Comparison of ENCODE assay signal across 10 mouse cellular contexts in the genomic region with DNA sequence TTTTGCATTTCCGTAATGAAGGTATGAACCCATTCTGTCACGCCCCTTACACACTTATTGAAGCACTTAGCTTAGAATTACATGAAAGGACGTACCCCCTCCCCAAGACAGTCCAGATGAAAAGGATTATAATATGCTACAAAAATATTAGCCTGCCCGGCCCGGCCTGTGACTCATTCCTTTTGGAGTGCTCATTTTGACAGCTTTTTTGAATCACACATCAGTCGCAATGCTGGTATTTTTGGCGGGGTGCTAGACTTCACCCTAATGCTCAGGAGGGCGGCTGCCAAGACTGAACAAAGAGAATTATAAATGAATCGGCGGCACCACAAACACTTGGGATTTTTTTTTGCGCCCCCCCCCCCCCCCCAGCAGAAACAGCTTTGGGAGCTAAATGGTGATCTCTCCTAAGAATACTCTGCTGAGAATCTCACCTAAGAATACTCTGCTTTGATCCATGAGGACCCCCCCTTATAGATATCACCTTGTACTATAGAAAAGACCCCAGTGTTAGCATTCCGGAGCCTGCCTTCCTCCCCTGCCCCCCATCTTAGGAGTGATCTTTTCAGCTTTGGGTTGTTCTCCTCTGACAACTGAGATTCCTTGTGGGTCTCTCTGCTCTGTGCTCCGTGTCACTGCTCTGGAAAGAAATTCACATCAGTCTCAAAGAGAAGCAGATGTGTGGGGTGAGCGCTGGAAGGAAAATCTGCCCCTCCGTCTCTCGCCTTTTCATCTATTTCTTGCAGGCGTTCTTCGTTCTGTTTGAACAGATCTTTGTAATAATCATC. TPM values are rescaled to one million over a fixed set of nuclear protein-coding genes. Genes with fewer than 3 reads are reported as not detected.
A peak's percentile ranks its signal among the peaks of the same experiment; 100 is the strongest.
DNase-seq lines count a peak whose midpoint lies in the region; ATAC-seq and TF ChIP-seq lines count a peak whose summit lies in the region.
"Had no signal": no experiment of that assay in that cellular context is flagged by ENCODE, and none has a peak within 500 bp of the region (broad histone marks: within the 10 kb centered on the region; RNA-seq: fewer than 3 reads in every experiment).

No protein-coding gene starts in this region.

- no peak for TF ChIP-seq POLR2A in limb, embryonic 14.5 days (IDR thresholded peaks at IDR 0.05; ENCODE audit: borderline replicate concordance, extremely low read depth, insufficient read depth, insufficient read length)

- no peak overlapping the region for H3K27ac ChIP-seq in heart, embryonic 13.5 days (replicated peaks)
- peak overlapping the region; percentile 39; the same call in 1 of the 2 replicates for H3K27ac ChIP-seq in embryonic facial prominence, embryonic 15.5 days (replicated peaks)
- 0 out of 2 replicates have a peak overlapping the region, but pooled peaks have one; percentile 14 for H3K27ac ChIP-seq in limb, embryonic 14.5 days (replicated peaks; ENCODE audit: low read depth, low read length)
- H3K27ac ChIP-seq in kidney, embryonic 14.5 days (ENCODE audit: low read depth, low read length) = no peak overlapping the region
- H3K27ac ChIP-seq: macrophage had no signal

- no peak for DNase-seq in heart, adult 11 months
- DNase-seq in Muller cell, postnatal 12 days (ENCODE audit: inconsistent ontology term) = peak; percentile 84
- DNase-seq in limb, embryonic 14.5 days (ENCODE audit: low spot score) = peak; percentile 65
- no peak for DNase-seq in ovary, postnatal 10 days (ENCODE audit: low spot score)
- no peak for DNase-seq in spleen, postnatal 4 days (ENCODE audit: low spot score in 2 of 2)

- no peaks in the 10 kb centered on the region for H3K27me3 ChIP-seq in heart, embryonic 13.5 days (replicated peaks)
- no peaks in the 10 kb centered on the region for H3K27me3 ChIP-seq in embryonic facial prominence, embryonic 15.5 days
- no peaks in the 10 kb centered on the region for H3K27me3 ChIP-seq in limb, embryonic 14.5 days (ENCODE audit: control insufficient read depth, insufficient read depth, low read length)
- H3K27me3 ChIP-seq in kidney, embryonic 14.5 days (ENCODE audit: control insufficient read depth, insufficient read depth, low read length) = no peaks in the 10 kb centered on the region
- H3K27me3 ChIP-seq: CH12.LX had no signal

- no peaks in the 10 kb centered on the region for H3K36me3 ChIP-seq in heart, embryonic 13.5 days
- no peaks in the 10 kb centered on the region for H3K36me3 ChIP-seq in embryonic facial prominence, embryonic 15.5 days
- no peaks in the 10 kb centered on the region for H3K36me3 ChIP-seq in limb, embryonic 14.5 days (ENCODE audit: control insufficient read depth, insufficient read depth, low read length)
- peaks cover under 1% of the 10 kb centered on the region; the same call in 1 of the 2 replicates for H3K36me3 ChIP-seq in kidney, embryonic 14.5 days (ENCODE audit: control insufficient read depth, insufficient read depth, low read length)

- peak overlapping the region; percentile 27; the same call in 1 of the 2 replicates for H3K4me2 ChIP-seq in heart, embryonic 13.5 days
- peak overlapping the region; percentile 27 for H3K4me2 ChIP-seq in embryonic facial prominence, embryonic 15.5 days (replicated peaks)
- no peak overlapping the region; the same call in 1 of the 2 replicates for H3K4me2 ChIP-seq in limb, embryonic 14.5 days (replicated peaks; ENCODE audit: low read depth, low read length, severe bottlenecking)
- no peak overlapping the region for H3K4me2 ChIP-seq in kidney, embryonic 14.5 days (replicated peaks; ENCODE audit: low read depth, low read length)

- no peak for ATAC-seq in heart, embryonic 13.5 days (ENCODE audit: extremely low read depth, insufficient number of reproducible peaks, low FRiP score, low TSS enrichment)
- ATAC-seq in embryonic facial prominence, embryonic 15.5 days (ENCODE audit: insufficient number of reproducible peaks, low FRiP score, low TSS enrichment, low read depth) = no peak; the same call in 1 of the 2 replicates
- ATAC-seq in limb, embryonic 14.5 days (ENCODE audit: low FRiP score, low read depth) = peak; percentile 41; the same call in 1 of the 2 replicates
- no peak for ATAC-seq in kidney, embryonic 14.5 days (ENCODE audit: low FRiP score, low TSS enrichment)

- peaks cover 16% of the 10 kb centered on the region for H3K4me1 ChIP-seq in heart, embryonic 13.5 days
- H3K4me1 ChIP-seq in embryonic facial prominence, embryonic 15.5 days = peaks cover 35% of the 10 kb centered on the region
- peaks cover 43% of the 10 kb centered on the region for H3K4me1 ChIP-seq in limb, embryonic 14.5 days (ENCODE audit: control insufficient read depth, insufficient read depth, low read length)
- H3K4me1 ChIP-seq in kidney, embryonic 14.5 days (ENCODE audit: control insufficient read depth, insufficient read depth, low read length) = peaks cover 5% of the 10 kb centered on the region

- no peak overlapping the region for H3K4me3 ChIP-seq in heart, embryonic 13.5 days
- H3K4me3 ChIP-seq in embryonic facial prominence, embryonic 15.5 days (replicated peaks) = no peak overlapping the region
- H3K4me3 ChIP-seq in limb, embryonic 14.5 days (replicated peaks; ENCODE audit: low read length) = no peak overlapping the region
- H3K4me3 ChIP-seq in kidney, embryonic 14.5 days (ENCODE audit: low read length) = no peak overlapping the region

- WGBS in heart, embryonic 13.5 days = 58% methylated on average over 18 of the region's 18 CpGs
- 23% methylated on average over 18 of the region's 18 CpGs for WGBS in embryonic facial prominence, embryonic 15.5 days
- WGBS in limb, embryonic 14.5 days = 43% methylated on average over 18 of the region's 18 CpGs
- WGBS in kidney, embryonic 14.5 days = 68% methylated on average over 18 of the region's 18 CpGs

- no peak overlapping the region for H3K9ac ChIP-seq in heart, embryonic 13.5 days
- H3K9ac ChIP-seq in embryonic facial prominence, embryonic 15.5 days = no peak overlapping the region
- H3K9ac ChIP-seq in limb, embryonic 14.5 days (ENCODE audit: low read depth, low read length, severe bottlenecking) = no peak overlapping the region
- H3K9ac ChIP-seq in kidney, embryonic 14.5 days (ENCODE audit: low read depth, low read length) = no peak overlapping the region

- H3K9me3 ChIP-seq in heart, embryonic 13.5 days = no peaks in the 10 kb centered on the region
- H3K9me3 ChIP-seq in embryonic facial prominence, embryonic 15.5 days (replicated peaks) = no peaks in the 10 kb centered on the region
- no peaks in the 10 kb centered on the region for H3K9me3 ChIP-seq in limb, embryonic 14.5 days (ENCODE audit: control insufficient read depth, low read length)
- no peaks in the 10 kb centered on the region for H3K9me3 ChIP-seq in kidney, embryonic 14.5 days (ENCODE audit: control insufficient read depth, low read length)

RNA-seq across cellular contexts. Expression of a gene that starts 15.8 kb away (rescaled TPM):
- 1.1 and 1.2 TPM in 2 replicates for polyA plus RNA-seq in heart, embryonic 13.5 days (2015; fragmentation: Nextera tagmentation; extraction: Ambion mirVana)
- 8.1 and 9.2 TPM in 2 replicates for polyA plus RNA-seq in embryonic facial prominence, embryonic 15.5 days (2015; fragmentation: Nextera tagmentation; extraction: Ambion mirVana)
- 26.4 and 27.2 TPM in 2 replicates for polyA plus RNA-seq in limb, embryonic 14.5 days (2012; rRNA removed)
- polyA plus RNA-seq in limb, embryonic 14.5 days (2014; fragmentation: Nextera tagmentation; extraction: Ambion mirVana) = 12.6 and 13.6 TPM in 2 replicates
- 13.5 and 13.8 TPM in 2 replicates for polyA plus RNA-seq in kidney, embryonic 14.5 days (2014; fragmentation: Nextera tagmentation; extraction: Ambion mirVana)

Comparison
In these comparisons a context has a peak if more than half of its experiments do, and no peak if none do; other contexts are left out.
1. H3K27ac ChIP-seq: peak in embryonic facial prominence, embryonic 15.5 days (single experiment) and limb, embryonic 14.5 days (single experiment); none in heart, embryonic 13.5 days (single experiment) and kidney, embryonic 14.5 days (single experiment).
2. H3K4me2 ChIP-seq: peak in heart, embryonic 13.5 days (single experiment) and embryonic facial prominence, embryonic 15.5 days (single experiment); none in limb, embryonic 14.5 days (single experiment) and kidney, embryonic 14.5 days (single experiment).
3. DNase-seq: peak in Muller cell, postnatal 12 days (single experiment) and limb, embryonic 14.5 days (single experiment); none in heart, adult 11 months (single experiment), ovary, postnatal 10 days (single experiment) and spleen, postnatal 4 days (0 of 2).